Mouse (Mus musculus) midbrain, embryonic 16.5 days (tissue): ENCODE results near the gene Tma7. TPM values are rescaled to one million over a fixed set of nuclear protein-coding genes. Genes with fewer than 3 reads are reported as not detected.
A peak's percentile ranks its signal among the peaks of the same experiment; 100 is the strongest.

ENCODE experiments used
- ATAC-seq: fragments of 200-750 bp; cut with Nextera tagmentation; 2 replicates; pipeline ENCODE4 v1.8.0; 2017; ENCODE audit warnings: moderate TSS enrichment
- H3K27ac ChIP-seq: fragments of 300-500 bp; sonication (generic); 2 replicates; pipeline ENCODE4 v1.5.1; 2014; ENCODE audit warnings: mild to moderate bottlenecking, low read length, mixed read lengths
- H3K27me3 ChIP-seq: fragments of 300-500 bp; sonication (generic); 2 replicates; pipeline ENCODE4 v1.6.1; 2014; ENCODE audit warnings: low read depth, low read length, mixed read lengths; ENCODE audit not compliant: control insufficient read depth, insufficient read depth
- H3K36me3 ChIP-seq: fragments of 300-500 bp; sonication (generic); 2 replicates; pipeline ENCODE4 v1.6.1; 2014; ENCODE audit warnings: mild to moderate bottlenecking, low read length, moderate library complexity, mixed read lengths; ENCODE audit not compliant: control insufficient read depth, insufficient read depth
- H3K4me1 ChIP-seq: fragments of 300-500 bp; sonication (generic); 2 replicates; pipeline ENCODE4 v1.6.1; 2014; ENCODE audit warnings: mild to moderate bottlenecking, low read length, mixed read lengths; ENCODE audit not compliant: control insufficient read depth, insufficient read depth
- H3K4me2 ChIP-seq: fragments of 300-500 bp; sonication (generic); 2 replicates; pipeline ENCODE4 v1.6.1; 2014; ENCODE audit warnings: mild to moderate bottlenecking, low read length, mixed read lengths
- H3K4me3 ChIP-seq: fragments of 300-500 bp; sonication (generic); 2 replicates; pipeline ENCODE4 v1.5.1; 2014; ENCODE audit warnings: low read depth, mild to moderate bottlenecking, low read length, moderate library complexity, mixed read lengths
- H3K9ac ChIP-seq: fragments of 300-500 bp; sonication (generic); 2 replicates; pipeline ENCODE4 v1.6.1; 2014; ENCODE audit warnings: low read depth, low read length, mixed read lengths
- H3K9me3 ChIP-seq: fragments of 300-500 bp; sonication (generic); replicated peaks from 2 replicates; pipeline ENCODE4 v1.6.1; 2014; ENCODE audit warnings: mild to moderate bottlenecking, low read length, mixed read lengths; ENCODE audit not compliant: control insufficient read depth, poor library complexity, severe bottlenecking
- WGBS: fragments of 180-500 bp; shearing (Covaris S2); extraction: QIAGEN DNeasy Blood & Tissue Kit; methylation state at CpG from one replicate; pipeline ENCODE4 v1.1.7; 2014; 5-methylcytosine and 5-hydroxymethylcytosine counted together
- polyA plus RNA-seq: library from polyadenylated mRNA; unstranded; fragments of >200 nt; fragmentation: Nextera tagmentation; extraction: Ambion mirVana; gene quantifications from 2 replicates; pipeline ENCODE4 v1.2.1, GENCODE M21; 2015

The Tma7 gene
- polyA plus RNA-seq, 1 experiment from 2014 or later, result 674 TPM

- Histone ChIP-seq H3K9me3 (no peaks in the 10 kb centered on the region), H3K4me3 (no peak overlapping the region), H3K27me3 (no peaks in the 10 kb centered on the region), H3K36me3 (peaks cover 4% of the 10 kb centered on the region; the same call in 1 of the 2 replicates), H3K27ac (peak overlapping the region; percentile 99), H3K9ac (no peak overlapping the region), H3K4me2 (peak overlapping the region; percentile 79), H3K4me1 (peaks cover 47% of the 10 kb centered on the region)
- no peak for ATAC-seq
- WGBS, result 82% methylated on average over 8 of the region's 8 CpGs
Observed at GRCm38 (mm10) chr9:109098366-109098765, 16.0 kb upstream of the Tma7 start.

- H3K27ac ChIP-seq, result peak overlapping the region; percentile 99
- H3K9me3 ChIP-seq, result no peaks in the 10 kb centered on the region
- peaks cover 47% of the 10 kb centered on the region for H3K4me1 ChIP-seq
- peaks cover 4% of the 10 kb centered on the region; the same call in 1 of the 2 replicates for H3K36me3 ChIP-seq
- WGBS, result 45% methylated on average over 5 of the region's 5 CpGs
- ATAC-seq, result peak; percentile 23; the same call in 1 of the 2 replicates
- no peaks in the 10 kb centered on the region for H3K27me3 ChIP-seq
- H3K4me2 ChIP-seq, result peak overlapping the region; percentile 79
- H3K9ac ChIP-seq, result peak overlapping the region; percentile 88
- peak overlapping the region; percentile 80 for H3K4me3 ChIP-seq
Observed at GRCm38 (mm10) chr9:109097831-109098230, 15.4 kb upstream of the Tma7 start.

GRCm38 (mm10) chr9:109097291-109097690, 14.9 kb upstream of the Tma7 start:
- Histone ChIP-seq H3K9me3 (no peaks in the 10 kb centered on the region), H3K4me2 (peak overlapping the region; percentile 79), H3K4me1 (peaks cover 47% of the 10 kb centered on the region), H3K4me3 (peak overlapping the region; percentile 80), H3K36me3 (peaks cover 4% of the 10 kb centered on the region; the same call in 1 of the 2 replicates), H3K9ac (peak overlapping the region; percentile 88), H3K27ac (peak overlapping the region; percentile 99), H3K27me3 (no peaks in the 10 kb centered on the region)
- WGBS, result 6% methylated on average over 6 of the region's 6 CpGs
- no peak for ATAC-seq

- Histone ChIP-seq H3K4me2 (peak overlapping the region; percentile 79), H3K27ac (peak overlapping the region; percentile 99), H3K9ac (peak overlapping the region; percentile 88), H3K27me3 (no peaks in the 10 kb centered on the region), H3K9me3 (no peaks in the 10 kb centered on the region), H3K4me3 (peak overlapping the region; percentile 80), H3K36me3 (peaks cover 7% of the 10 kb centered on the region), H3K4me1 (peaks cover 47% of the 10 kb centered on the region)
- no peak for ATAC-seq
- 7% methylated on average over 6 of the region's 6 CpGs for WGBS
Observed at GRCm38 (mm10) chr9:109096856-109097255, 14.5 kb upstream of the Tma7 start.

- Histone ChIP-seq H3K36me3 (peaks cover 12% of the 10 kb centered on the region), H3K4me1 (peaks cover 47% of the 10 kb centered on the region), H3K9ac (peak overlapping the region; percentile 88), H3K27ac (peak overlapping the region; percentile 99), H3K27me3 (no peaks in the 10 kb centered on the region), H3K9me3 (no peaks in the 10 kb centered on the region), H3K4me3 (peak overlapping the region; percentile 80), H3K4me2 (peak overlapping the region; percentile 79)
- WGBS, result 2% methylated on average over 9 of the region's 9 CpGs
- ATAC-seq, result no peak
Observed at GRCm38 (mm10) chr9:109096251-109096661, 13.9 kb upstream of the Tma7 start.

- Histone ChIP-seq H3K4me2 (peak within 1 kb of the TSS; percentile 79), H3K9ac (peak within 1 kb of the TSS; percentile 88), H3K27me3 (no peaks in the 10 kb centered on the region), H3K4me3 (peak within 1 kb of the TSS; percentile 80), H3K27ac (peak within 1 kb of the TSS; percentile 99), H3K36me3 (peaks cover 11% of the 10 kb centered on the region), H3K4me1 (peaks cover 47% of the 10 kb centered on the region), H3K9me3 (no peaks in the 10 kb centered on the region)
- ATAC-seq, result peak; percentile 59
- under 1% methylated on average over 91 of the region's 102 CpGs for WGBS
Observed at GRCm38 (mm10) chr9:109095137-109095982, 13.0 kb upstream of the Tma7 start, which contains the start of gene Plxnb1. Plxnb1 (plus strand) TSS chr9:109095389.

- Histone ChIP-seq H3K4me3 (peak overlapping the region; percentile 80), H3K27me3 (no peaks in the 10 kb centered on the region), H3K9ac (peak overlapping the region; percentile 88), H3K4me1 (peaks cover 47% of the 10 kb centered on the region), H3K9me3 (no peaks in the 10 kb centered on the region), H3K4me2 (peak overlapping the region; percentile 79), H3K27ac (peak overlapping the region; percentile 99), H3K36me3 (peaks cover 11% of the 10 kb centered on the region)
- 2% methylated on average over 21 of the region's 21 CpGs for WGBS
- ATAC-seq, result no peak
Observed at GRCm38 (mm10) chr9:109094553-109095136, 12.3 kb upstream of the Tma7 start.

GRCm38 (mm10) chr9:109093786-109094552, 11.6 kb upstream of the Tma7 start:
- H3K27ac ChIP-seq, result peak overlapping the region; percentile 99
- H3K36me3 ChIP-seq, result peaks cover 9% of the 10 kb centered on the region

More at GRCm38 (mm10) chr9:109093786-109094552, 11.6 kb upstream of the Tma7 start:
- no peaks in the 10 kb centered on the region for H3K9me3 ChIP-seq
- H3K4me1 ChIP-seq, result peaks cover 43% of the 10 kb centered on the region
- WGBS, result 13% methylated on average over 11 of the region's 11 CpGs
- peak overlapping the region; percentile 79 for H3K4me2 ChIP-seq
- no peak for ATAC-seq
- H3K27me3 ChIP-seq, result no peaks in the 10 kb centered on the region
- peak overlapping the region; percentile 88; the same call in 1 of the 2 replicates for H3K9ac ChIP-seq
- H3K4me3 ChIP-seq, result peak overlapping the region; percentile 80
